Mouse (Mus musculus) brown adipose tissue, adult 24 weeks (tissue): Measurements from ENCODE around the gene Ncoa3. TPM values are rescaled to one million over a fixed set of nuclear protein-coding genes. Genes with fewer than 3 reads are reported as not detected.

ENCODE experiments used
- H3K27ac ChIP-seq: fragments of 200-500 bp; replicated peaks from 2 replicates; pipeline ENCODE4 v1.5.1; 2012; ENCODE audit warnings: low read depth, mild to moderate bottlenecking, low read length
- H3K4me1 ChIP-seq: fragments of 200-500 bp; 2 replicates; pipeline ENCODE4 v1.6.1; 2012; ENCODE audit warnings: low read length, mixed read lengths; ENCODE audit not compliant: control insufficient read depth, insufficient read depth, insufficient read length
- H3K4me3 ChIP-seq: fragments of 200-500 bp; 2 replicates; pipeline ENCODE4 v1.5.1; 2012; ENCODE audit warnings: low read depth, mild to moderate bottlenecking, low read length, moderate library complexity; ENCODE audit not compliant: insufficient read depth
- polyA plus RNA-seq: library from polyadenylated mRNA; stranded (reverse); fragments of >200 nt; gene quantifications from 2 replicates; pipeline ENCODE4 v1.2.4, GENCODE M21; 2012; ENCODE audit not compliant: missing spikeins, insufficient read depth, insufficient read length

The Ncoa3 gene
- polyA plus RNA-seq, 1 experiment, result 7.8 TPM

GRCm38 (mm10) chr2:166051966-166052365, 59.5 kb downstream of the Ncoa3 start:
- Histone ChIP-seq H3K27ac (no peak overlapping the region), H3K4me3 (no peak overlapping the region), H3K4me1 (peaks cover 6% of the 10 kb centered on the region; the same call in 1 of the 2 replicates)

DNA sequence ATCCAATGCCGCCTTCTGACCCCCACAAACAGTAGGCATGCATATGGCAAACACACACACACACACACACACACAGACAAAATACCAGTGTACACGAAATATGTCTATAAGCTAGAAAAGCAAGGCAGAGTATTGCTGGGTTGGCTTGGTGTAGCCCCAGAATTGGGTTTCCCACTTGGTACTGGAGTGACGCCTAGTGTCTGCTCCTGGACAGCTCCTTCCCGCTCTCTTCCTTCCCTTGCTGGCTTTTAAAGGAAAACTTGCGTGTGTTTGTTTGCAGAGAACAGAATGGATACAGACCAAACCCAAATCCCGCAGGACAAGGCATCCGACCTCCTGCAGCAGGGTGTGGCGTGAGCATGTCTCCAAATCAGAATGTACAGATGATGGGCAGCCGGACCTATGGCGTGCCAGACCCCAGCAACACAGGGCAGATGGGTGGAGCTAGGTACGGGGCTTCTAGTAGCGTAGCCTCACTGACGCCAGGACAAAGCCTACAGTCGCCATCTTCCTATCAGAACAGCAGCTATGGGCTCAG, 61.6 kb downstream of the Ncoa3 start:
- peaks cover 6% of the 10 kb centered on the region; the same call in 1 of the 2 replicates for H3K4me1 ChIP-seq
- H3K27ac ChIP-seq, result no peak overlapping the region
- no peak overlapping the region for H3K4me3 ChIP-seq

DNA sequence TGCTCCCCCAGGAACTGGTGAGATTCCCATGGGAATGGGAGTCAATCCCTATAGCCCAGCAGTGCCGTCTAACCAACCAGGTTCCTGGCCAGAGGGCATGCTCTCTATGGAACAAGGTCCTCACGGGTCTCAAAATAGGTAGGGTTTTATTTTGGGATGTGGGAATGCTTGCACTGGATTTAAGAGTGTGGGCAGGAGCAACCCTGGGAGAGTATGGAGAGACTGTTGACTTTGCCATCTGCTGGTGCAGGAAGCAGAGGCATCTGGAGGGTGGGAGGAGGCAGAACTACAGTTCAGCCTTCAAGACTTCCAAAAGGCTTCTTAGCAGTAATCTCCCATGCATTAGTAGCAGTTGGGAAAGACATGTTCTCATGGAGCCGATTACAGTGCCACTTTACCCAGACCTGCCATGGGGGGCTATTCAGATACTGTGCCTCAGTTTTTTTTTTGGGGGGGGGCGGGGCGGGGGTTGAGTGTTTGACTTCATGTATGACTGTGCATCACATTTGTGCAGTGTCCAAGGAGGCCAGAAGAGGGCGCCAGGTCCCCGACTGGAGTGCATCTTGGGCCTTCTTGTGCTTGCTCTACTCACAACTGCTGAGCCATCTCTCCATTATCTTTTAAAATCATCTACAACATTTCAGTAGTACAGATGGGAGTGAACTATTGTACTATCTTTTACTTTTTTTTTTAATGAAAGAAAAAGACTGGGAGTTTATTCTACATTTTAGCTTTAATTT, 67.4 kb downstream of the Ncoa3 start:
- Histone ChIP-seq H3K27ac (no peak overlapping the region), H3K4me1 (peaks cover 5% of the 10 kb centered on the region; the same call in 1 of the 2 replicates), H3K4me3 (no peak overlapping the region)

- H3K4me1 ChIP-seq, result no peaks in the 10 kb centered on the region
- peak overlapping the region; percentile 64 for H3K27ac ChIP-seq
- no peak overlapping the region for H3K4me3 ChIP-seq
Observed at GRCm38 (mm10) chr2:166062008-166062407, 69.6 kb downstream of the Ncoa3 start.

DNA sequence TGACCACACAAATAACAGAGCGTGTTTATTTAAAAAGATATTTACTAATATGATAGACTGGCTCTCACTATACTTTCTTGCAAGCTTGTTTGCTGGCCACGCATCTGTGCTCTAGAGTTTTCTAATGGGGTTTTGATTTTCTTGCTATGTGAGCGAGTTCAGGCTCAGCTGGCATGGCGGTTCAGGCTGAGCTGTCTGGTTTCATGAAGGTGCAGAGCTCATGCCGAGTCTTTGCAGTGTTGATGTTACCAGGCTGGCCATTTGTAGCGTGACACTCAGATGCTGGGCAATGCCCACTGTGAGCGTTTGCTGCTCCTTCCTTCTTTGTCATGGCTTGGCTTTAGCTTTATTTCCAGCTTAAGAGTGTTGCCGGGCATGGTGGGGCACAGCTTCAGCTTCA, 70.0 kb downstream of the Ncoa3 start:
- 0 out of 2 replicates have a peak overlapping the region, but pooled peaks have one; percentile 9 for H3K27ac ChIP-seq
- no peak overlapping the region for H3K4me3 ChIP-seq
- H3K4me1 ChIP-seq, result no peaks in the 10 kb centered on the region

DNA sequence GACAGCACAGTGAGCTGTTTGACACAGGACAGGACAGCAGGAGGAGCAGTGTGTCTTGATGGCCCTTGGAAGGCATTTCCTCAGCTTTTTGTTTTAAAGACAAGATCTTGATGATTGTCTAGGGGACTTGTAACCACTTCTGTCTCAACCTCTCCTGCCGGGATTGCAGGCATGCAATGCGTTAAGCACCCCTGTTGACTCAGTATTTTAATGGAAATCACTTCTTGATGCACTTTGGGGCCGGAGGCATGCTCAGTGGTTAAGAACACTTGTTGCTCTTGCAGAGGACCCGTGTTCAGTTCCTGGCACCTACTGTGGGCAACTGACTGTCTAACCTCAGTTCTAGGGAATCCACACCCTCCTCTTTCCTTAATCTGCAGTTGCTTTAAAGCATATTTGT, 74.0 kb downstream of the Ncoa3 start:
- Histone ChIP-seq H3K27ac (no peak overlapping the region), H3K4me1 (no peaks in the 10 kb centered on the region), H3K4me3 (no peak overlapping the region)

GRCm38 (mm10) chr2:166068261-166068660, 75.8 kb downstream of the Ncoa3 start:
- Histone ChIP-seq H3K27ac (no peak overlapping the region), H3K4me1 (no peaks in the 10 kb centered on the region), H3K4me3 (no peak overlapping the region)

- Histone ChIP-seq H3K27ac (no peak overlapping the region), H3K4me1 (no peaks in the 10 kb centered on the region), H3K4me3 (no peak overlapping the region)
Observed at GRCm38 (mm10) chr2:166069164-166069563, 76.7 kb downstream of the Ncoa3 start.

DNA sequence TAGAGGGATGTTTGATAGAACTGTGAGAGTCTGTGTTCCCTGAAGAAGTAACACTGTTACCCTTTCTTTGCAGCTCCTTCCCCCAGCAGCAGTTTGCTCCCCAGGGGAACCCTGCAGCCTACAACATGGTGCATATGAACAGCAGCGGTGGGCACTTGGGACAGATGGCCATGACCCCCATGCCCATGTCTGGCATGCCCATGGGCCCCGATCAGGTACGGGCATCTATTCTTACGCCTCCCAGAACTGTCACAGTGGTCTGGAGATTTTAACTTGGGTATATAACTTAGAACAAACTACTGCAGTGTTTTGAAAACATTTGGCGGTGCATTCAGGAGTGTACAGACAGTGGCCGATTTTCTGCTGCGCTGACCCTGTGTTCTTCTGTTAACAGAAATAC, 77.3 kb downstream of the Ncoa3 start:
- Histone ChIP-seq H3K4me3 (no peak overlapping the region), H3K4me1 (no peaks in the 10 kb centered on the region), H3K27ac (no peak overlapping the region)

GRCm38 (mm10) chr2:166071481-166071880, 79.0 kb downstream of the Ncoa3 start:
- Histone ChIP-seq H3K27ac (no peak overlapping the region), H3K4me1 (no peaks in the 10 kb centered on the region), H3K4me3 (no peak overlapping the region)

- Histone ChIP-seq H3K4me3 (no peak overlapping the region), H3K4me1 (no peaks in the 10 kb centered on the region), H3K27ac (no peak overlapping the region)
Observed at GRCm38 (mm10) chr2:166071889-166072288, 79.5 kb downstream of the Ncoa3 start.

DNA sequence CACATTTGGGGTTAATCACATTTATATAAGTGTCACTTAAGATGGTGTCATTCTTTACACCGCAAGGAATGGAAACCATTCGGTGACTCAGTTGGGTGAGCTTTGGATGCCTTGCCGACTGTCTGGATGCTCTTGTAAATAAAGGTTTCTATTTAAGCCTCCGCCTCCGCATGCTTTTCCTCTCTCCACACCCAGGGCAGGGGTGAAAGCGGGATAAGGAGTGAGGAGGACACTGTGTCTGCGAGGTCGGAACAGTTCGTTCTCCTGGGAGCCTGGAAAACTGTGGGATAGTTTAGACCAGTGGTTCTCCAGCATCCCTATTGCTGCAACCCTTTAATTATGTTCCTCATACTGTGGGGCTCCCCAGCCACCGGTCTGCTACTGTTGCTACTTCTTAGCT, 80.6 kb downstream of the Ncoa3 start:
- Histone ChIP-seq H3K4me3 (no peak overlapping the region), H3K27ac (0 out of 2 replicates have a peak overlapping the region, but pooled peaks have one; percentile 28)

DNA sequence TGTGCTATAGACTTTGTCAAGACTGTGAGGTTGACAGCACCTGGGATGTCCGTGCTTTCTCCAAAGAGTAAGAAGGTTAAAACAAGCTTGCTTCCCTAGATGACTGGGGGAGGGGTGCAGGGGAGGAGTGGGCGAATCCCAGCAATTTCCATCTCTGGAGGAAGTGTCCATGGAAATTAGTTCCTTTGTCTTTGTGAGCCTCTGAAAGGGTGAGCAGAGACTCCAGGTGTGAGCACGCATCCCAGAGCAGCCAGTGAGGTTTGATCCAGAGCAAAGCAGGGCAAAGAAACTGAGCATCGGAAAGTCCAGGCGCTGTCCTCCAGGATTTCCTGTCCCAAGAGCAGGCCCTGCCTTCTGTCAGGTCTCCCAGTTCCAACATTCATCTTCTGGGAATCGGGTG, 81.9 kb downstream of the Ncoa3 start:
- no peak overlapping the region for H3K4me3 ChIP-seq

More for the DNA sequence above, 80.6 kb downstream of the Ncoa3 start:
- no peaks in the 10 kb centered on the region for H3K4me1 ChIP-seq

DNA sequence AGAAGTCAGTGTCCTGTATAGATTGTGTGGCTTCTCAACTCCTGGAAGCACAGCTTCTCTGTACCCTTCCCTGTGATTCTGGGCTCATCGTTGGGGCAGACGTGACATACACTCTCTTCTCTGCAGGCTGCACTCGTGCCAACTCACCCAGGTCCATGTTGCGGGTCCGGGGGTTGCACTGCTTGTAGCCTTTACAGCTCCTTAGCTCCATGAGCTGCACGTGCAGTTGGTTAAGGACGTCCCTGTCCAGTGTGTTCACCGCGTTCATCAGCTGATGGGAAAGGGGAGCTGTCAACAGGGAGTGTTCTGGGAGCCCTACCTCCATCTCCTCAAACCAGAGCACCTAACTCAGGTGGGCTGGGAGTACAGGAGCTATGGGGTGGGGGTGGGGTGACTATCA, 84.9 kb downstream of the Ncoa3 start:
- Histone ChIP-seq H3K4me3 (no peak overlapping the region), H3K4me1 (no peaks in the 10 kb centered on the region; the same call in 1 of the 2 replicates), H3K27ac (no peak overlapping the region)

More for the DNA sequence above, 81.9 kb downstream of the Ncoa3 start:
- H3K4me1 ChIP-seq, result no peaks in the 10 kb centered on the region
- no peak overlapping the region for H3K27ac ChIP-seq

- H3K4me3 ChIP-seq, result no peak overlapping the region
- no peak overlapping the region for H3K27ac ChIP-seq
- H3K4me1 ChIP-seq, result peaks cover 2% of the 10 kb centered on the region; the same call in 1 of the 2 replicates
Observed at GRCm38 (mm10) chr2:166079231-166079630, 86.8 kb downstream of the Ncoa3 start.
